Mouse (Mus musculus): Measurements from ENCODE around the gene Jmy. TPM values are rescaled to one million over a fixed set of nuclear protein-coding genes. Genes with fewer than 3 reads are reported as not detected.

The Jmy gene
- polyA plus RNA-seq, 1 experiment, result 4.1 TPM

- Histone ChIP-seq H3K79me2 (ENCODE audit: control insufficient read depth, insufficient read depth) (no peaks in the 10 kb centered on the region), H3K36me3 (ENCODE audit: control insufficient read depth, insufficient read depth) (no peaks in the 10 kb centered on the region), H3ac (ENCODE audit: control insufficient read depth, insufficient read length) (no peak overlapping the region), H3K27me3 (ENCODE audit: control insufficient read depth, insufficient read depth, insufficient read length) (no peaks in the 10 kb centered on the region), H3K4me3 (no peak overlapping the region), H3K4me2 (ENCODE audit: low read depth) (no peak overlapping the region)
- TF ChIP-seq TCF12 (IDR thresholded peaks at IDR 0.05; ENCODE audit: insufficient read depth, poor library complexity, severe bottlenecking) (no peak), MYOD1 (IDR thresholded peaks at IDR 0.05; ENCODE audit: control insufficient read depth in 1 of 3, insufficient read length in 2 of 3, low read depth in 2 of 3) (no peak), E2F4 (IDR thresholded peaks at IDR 0.05; ENCODE audit: insufficient read depth) (no peak), TCF3 (IDR thresholded peaks at IDR 0.05; ENCODE audit: insufficient read length, low read depth) (no peak), MAX (IDR thresholded peaks at IDR 0.05; ENCODE audit: low read depth) (no peak), CEBPB (IDR thresholded peaks at IDR 0.05; ENCODE audit: insufficient read depth, poor library complexity, severe bottlenecking) (no peak), POLR2A (IDR thresholded peaks at IDR 0.05; ENCODE audit: insufficient read length, low read depth) (no peak)
These were observed 116.5 kb downstream of the Jmy start for GRCm38 (mm10) chr13:93383092-93383491.

GRCm38 (mm10) chr13:93381301-93381700 is 118.3 kb downstream of the Jmy start:
- H3K4me3 ChIP-seq, result no peak overlapping the region
- no peaks in the 10 kb centered on the region for H3K27me3 ChIP-seq (ENCODE audit: control insufficient read depth, insufficient read depth, insufficient read length)
- H3ac ChIP-seq (ENCODE audit: control insufficient read depth, insufficient read length), result no peak overlapping the region
- no peak overlapping the region for H3K4me2 ChIP-seq (ENCODE audit: low read depth)
- H3K36me3 ChIP-seq (ENCODE audit: control insufficient read depth, insufficient read depth), result no peaks in the 10 kb centered on the region
- TF ChIP-seq POLR2A (IDR thresholded peaks at IDR 0.05; ENCODE audit: insufficient read length, low read depth) (no peak), USF1 (IDR thresholded peaks at IDR 0.05; ENCODE audit: low read depth) (no peak), MAX (IDR thresholded peaks at IDR 0.05; ENCODE audit: low read depth) (no peak), MYOG (IDR thresholded peaks at IDR 0.05; ENCODE audit: control insufficient read depth in 1 of 3, insufficient read depth in 1 of 3, insufficient read length in 2 of 3, low read depth in 2 of 3) (no peak), E2F4 (IDR thresholded peaks at IDR 0.05; ENCODE audit: insufficient read depth) (no peak)
- H3K79me2 ChIP-seq (ENCODE audit: control insufficient read depth, insufficient read depth), result no peaks in the 10 kb centered on the region

GRCm38 (mm10) chr13:93380399-93381063 is 119.1 kb downstream of the Jmy start:
- TF ChIP-seq CEBPB (IDR thresholded peaks at IDR 0.05; ENCODE audit: insufficient read depth, poor library complexity, severe bottlenecking) (no peak), SRF (IDR thresholded peaks at IDR 0.05; ENCODE audit: control insufficient read depth, insufficient read length, low read depth) (no peak), MAX (IDR thresholded peaks at IDR 0.05; ENCODE audit: low read depth) (no peak), MYOG (IDR thresholded peaks at IDR 0.05; ENCODE audit: control insufficient read depth in 1 of 3, insufficient read depth in 1 of 3, insufficient read length in 2 of 3, low read depth in 2 of 3) (no peak), REST (IDR thresholded peaks at IDR 0.05; ENCODE audit: insufficient read depth, insufficient read length) (no peak), E2F4 (IDR thresholded peaks at IDR 0.05; ENCODE audit: insufficient read depth) (no peak), USF1 (IDR thresholded peaks at IDR 0.05; ENCODE audit: low read depth) (no peak), MYOD1 (IDR thresholded peaks at IDR 0.05; ENCODE audit: control insufficient read depth in 1 of 3, insufficient read length in 2 of 3, low read depth in 2 of 3) (no peak), POLR2A (IDR thresholded peaks at IDR 0.05; ENCODE audit: insufficient read length, low read depth) (no peak), TCF3 (IDR thresholded peaks at IDR 0.05; ENCODE audit: insufficient read length, low read depth) (no peak), POLR2AphosphoS2 (IDR thresholded peaks at IDR 0.05; ENCODE audit: insufficient read length, low read depth) (no peak), TCF12 (IDR thresholded peaks at IDR 0.05; ENCODE audit: insufficient read depth, poor library complexity, severe bottlenecking) (no peak)
- Histone ChIP-seq H3ac (ENCODE audit: control insufficient read depth, insufficient read length) (no peak overlapping the region), H3K4me2 (ENCODE audit: low read depth) (no peak overlapping the region), H3K36me3 (ENCODE audit: control insufficient read depth, insufficient read depth) (no peaks in the 10 kb centered on the region), H3K79me2 (ENCODE audit: control insufficient read depth, insufficient read depth) (no peaks in the 10 kb centered on the region), H3K4me3 (no peak overlapping the region), H3K27me3 (ENCODE audit: control insufficient read depth, insufficient read depth, insufficient read length) (no peaks in the 10 kb centered on the region)

Other genes starting within 250 kb of the Jmy start
- 3.7 TPM for gene Homer1, start 200.2 kb downstream of the Jmy start, polyA plus RNA-seq (2012; fragmentation: generic; extraction: Trizol)
- not detected for gene Bhmt, start 138.2 kb upstream of the Jmy start, polyA plus RNA-seq (2012; fragmentation: generic; extraction: Trizol)
- gene Bhmt2, start 174.5 kb upstream of the Jmy start, polyA plus RNA-seq (2012; fragmentation: generic; extraction: Trizol), result not detected
- not detected for gene Dmgdh, start 174.6 kb upstream of the Jmy start, polyA plus RNA-seq (2012; fragmentation: generic; extraction: Trizol)